Mouse (Mus musculus) forebrain, embryonic 14.5 days (tissue): ENCODE data around the gene Zbed3. TPM values are rescaled to one million over a fixed set of nuclear protein-coding genes. Genes with fewer than 3 reads are reported as not detected.

Source experiments
- ATAC-seq: fragments of 200-750 bp; cut with Nextera tagmentation; 2 replicates; pipeline ENCODE4 v1.8.0; 2017; ENCODE audit warnings: mild to moderate bottlenecking, moderate library complexity
- DNase-seq: peaks from one replicate; pipeline ENCODE4 v3.0.0-alpha.2; 2015; ENCODE audit warnings: low spot score
- H3K27ac ChIP-seq: fragments of 300-500 bp; sonication (generic); 2 replicates; pipeline ENCODE4 v1.5.1; 2014; ENCODE audit warnings: low read depth, mild to moderate bottlenecking, control low read depth, low read length, moderate library complexity
- H3K27me3 ChIP-seq: fragments of 300-500 bp; sonication (generic); replicated peaks from 2 replicates; pipeline ENCODE4 v1.6.1; 2014; ENCODE audit warnings: low read length, control low read depth, mixed read lengths; ENCODE audit not compliant: control insufficient read depth, insufficient read depth
- H3K36me3 ChIP-seq: fragments of 300-500 bp; sonication (generic); 2 replicates; pipeline ENCODE4 v1.6.1; 2014; ENCODE audit warnings: low read length, control low read depth; ENCODE audit not compliant: control insufficient read depth, insufficient read depth
- H3K4me1 ChIP-seq: fragments of 300-500 bp; sonication (generic); 2 replicates; pipeline ENCODE4 v1.6.1; 2014; ENCODE audit warnings: antibody characterized with exemption, low read length, control low read depth; ENCODE audit not compliant: control insufficient read depth, insufficient read depth
- H3K4me2 ChIP-seq: fragments of 300-500 bp; sonication (generic); 2 replicates; pipeline ENCODE4 v1.6.1; 2014; ENCODE audit warnings: mild to moderate bottlenecking, control low read depth, low read length
- H3K4me3 ChIP-seq: fragments of 300-500 bp; sonication (generic); 2 replicates; pipeline ENCODE4 v1.5.1; 2014; ENCODE audit warnings: low read depth, low read length, control low read depth
- H3K9ac ChIP-seq: fragments of 300-500 bp; sonication (generic); 2 replicates; pipeline ENCODE4 v1.6.1; 2014; ENCODE audit warnings: mild to moderate bottlenecking, low read length, control low read depth, moderate library complexity
- H3K9me3 ChIP-seq: fragments of 300-500 bp; sonication (generic); replicated peaks from 2 replicates; pipeline ENCODE4 v1.6.1; 2016; ENCODE audit warnings: low read length, control low read depth, mixed read lengths; ENCODE audit not compliant: control insufficient read depth
- WGBS: fragments of 180-500 bp; shearing (Covaris S2); extraction: QIAGEN DNeasy Blood & Tissue Kit; methylation state at CpG from one replicate; pipeline ENCODE4 v1.1.7; 2014; 5-methylcytosine and 5-hydroxymethylcytosine counted together
- polyA plus RNA-seq: library from polyadenylated mRNA; unstranded; fragments of >200 nt; fragmentation: Nextera tagmentation; extraction: Ambion mirVana; gene quantifications from 2 replicates; pipeline ENCODE4 v1.2.1, GENCODE M21; 2014

The Zbed3 gene
- polyA plus RNA-seq, 1 experiment from 2014 or later = 35.5 TPM

DNA sequence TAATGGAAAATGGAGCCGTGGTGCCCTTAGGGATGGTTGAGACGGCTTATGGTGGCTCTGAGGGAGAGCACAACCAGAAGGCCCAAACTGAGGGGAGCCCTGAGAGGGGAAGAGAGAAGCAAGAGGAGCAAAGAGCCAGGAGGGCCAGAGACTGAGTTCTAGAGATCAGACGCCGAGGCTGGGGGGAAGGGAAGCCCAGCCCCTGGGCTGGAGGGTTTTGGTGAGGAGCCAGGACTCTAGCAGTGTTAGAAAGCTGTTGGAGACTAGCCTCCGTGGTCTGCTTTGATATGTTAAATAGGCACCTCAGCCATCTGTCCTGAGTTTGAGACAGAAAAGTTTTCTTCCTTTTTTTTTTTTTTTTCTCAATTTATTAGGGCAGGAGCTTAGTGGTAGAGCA is 3.9 kb downstream of the Zbed3 start:
- Histone ChIP-seq H3K9me3 (no peaks in the 10 kb centered on the region), H3K4me2 (peak overlapping the region; percentile 77), H3K4me1 (peaks cover 14% of the 10 kb centered on the region), H3K27ac (peak overlapping the region; percentile 75), H3K9ac (peak overlapping the region; percentile 97), H3K36me3 (0 out of 2 replicates have a peak, but pooled peaks cover 6% of the 10 kb centered on the region), H3K27me3 (no peaks in the 10 kb centered on the region), H3K4me3 (peak overlapping the region; percentile 77)
- peak; percentile 93 for DNase-seq
- peak; percentile 60 for ATAC-seq
- 3% methylated on average over 5 of the region's 5 CpGs for WGBS

DNA sequence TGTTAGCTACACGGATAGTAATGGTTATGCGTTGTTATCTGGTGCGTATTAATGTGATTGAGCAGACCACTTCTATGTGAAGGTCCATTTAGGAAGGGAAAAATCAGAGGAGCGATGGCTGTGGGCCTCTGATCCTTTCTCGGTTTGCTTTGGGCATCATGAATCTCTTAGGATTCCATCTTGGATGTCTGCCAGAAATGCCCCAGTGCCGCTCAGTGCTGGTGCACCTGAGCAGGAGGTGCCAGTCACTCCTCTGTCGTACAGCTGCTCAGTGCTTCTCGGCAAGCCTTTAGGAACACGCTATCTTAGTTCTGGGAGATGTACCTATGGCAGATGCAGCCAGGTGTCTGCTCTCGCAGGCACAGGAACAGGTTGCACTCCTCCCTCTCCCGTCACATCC is 5.4 kb downstream of the Zbed3 start:
- H3K4me3 ChIP-seq = no peak overlapping the region
- no peak overlapping the region for H3K4me2 ChIP-seq
- no peak overlapping the region for H3K9ac ChIP-seq
- peaks cover 14% of the 10 kb centered on the region for H3K4me1 ChIP-seq
- DNase-seq (no peak), ATAC-seq (no peak)
- WGBS = 58% methylated on average over 11 of the region's 11 CpGs
- H3K27ac ChIP-seq = no peak overlapping the region
- H3K9me3 ChIP-seq = no peaks in the 10 kb centered on the region
- H3K36me3 ChIP-seq = 0 out of 2 replicates have a peak, but pooled peaks cover 6% of the 10 kb centered on the region
- H3K27me3 ChIP-seq = no peaks in the 10 kb centered on the region

DNA sequence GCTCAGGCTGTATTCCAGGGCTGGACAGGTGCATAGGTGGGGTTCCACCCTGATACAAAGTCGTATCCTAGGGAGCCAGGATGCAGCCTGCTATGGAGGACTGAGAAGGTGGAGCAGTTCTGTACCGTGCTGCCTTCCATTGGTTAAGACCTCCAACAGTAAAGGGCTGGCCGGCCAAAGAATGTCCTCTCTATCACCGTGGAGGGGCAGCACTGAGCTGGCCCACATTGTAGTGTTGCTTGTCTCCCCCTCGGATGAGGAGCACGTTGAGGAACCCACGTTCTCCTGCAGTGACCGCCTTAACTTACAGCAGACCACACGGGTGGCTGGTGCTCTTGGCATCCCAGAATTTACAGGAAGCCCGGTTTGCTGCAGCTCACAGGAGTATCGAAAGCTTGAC is 7.1 kb downstream of the Zbed3 start:
- peaks cover 14% of the 10 kb centered on the region for H3K4me1 ChIP-seq
- no peak overlapping the region for H3K9ac ChIP-seq
- no peaks in the 10 kb centered on the region for H3K9me3 ChIP-seq
- no peak overlapping the region for H3K4me2 ChIP-seq
- DNase-seq = no peak
- no peak overlapping the region for H3K4me3 ChIP-seq
- WGBS = 62% methylated on average over 11 of the region's 11 CpGs
- ATAC-seq = no peak
- H3K27ac ChIP-seq = no peak overlapping the region
- 0 out of 2 replicates have a peak, but pooled peaks cover 6% of the 10 kb centered on the region for H3K36me3 ChIP-seq
- no peaks in the 10 kb centered on the region for H3K27me3 ChIP-seq

DNA sequence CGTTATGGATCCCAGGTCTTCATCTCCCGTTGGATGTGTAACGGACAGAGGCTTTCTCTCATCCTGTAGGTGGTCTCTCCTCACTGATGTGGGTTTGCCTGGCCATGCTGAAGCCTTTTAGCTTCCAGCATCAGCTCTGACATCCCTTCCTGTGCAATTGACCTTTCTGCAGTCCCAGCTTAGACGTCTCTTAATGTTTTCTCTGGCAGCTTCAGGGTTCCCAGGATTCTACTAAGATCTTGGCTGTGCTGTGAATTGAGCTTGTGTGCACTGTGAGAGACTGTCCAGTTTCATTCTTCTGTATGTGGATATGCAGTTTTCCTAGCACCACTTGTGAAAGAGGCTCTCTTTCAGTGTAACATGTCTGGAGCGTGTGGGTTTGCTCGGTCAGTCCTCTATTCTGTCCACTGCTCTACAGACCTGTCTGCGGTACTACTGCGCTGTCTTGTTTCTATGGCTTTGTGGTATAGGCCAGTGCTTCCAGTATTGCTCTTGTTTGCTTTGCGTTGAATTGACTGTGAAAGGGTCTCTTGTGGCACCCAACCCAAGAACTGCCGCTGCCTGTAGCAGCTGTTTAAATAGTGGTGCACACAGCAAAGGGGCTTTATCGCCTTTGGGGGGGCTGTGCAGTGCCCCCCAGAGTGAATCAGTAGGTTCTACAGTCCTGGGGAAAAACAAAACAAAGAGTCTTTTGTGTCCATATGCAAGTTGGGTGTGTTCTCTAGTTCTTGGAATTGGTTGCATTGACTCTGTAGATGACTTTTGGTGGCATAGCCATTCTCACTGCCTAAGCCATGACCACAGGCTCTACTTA is 8.9 kb downstream of the Zbed3 start:
- DNase-seq = no peak
- H3K4me2 ChIP-seq = no peak overlapping the region
- H3K27me3 ChIP-seq = no peaks in the 10 kb centered on the region
- H3K27ac ChIP-seq = no peak overlapping the region
- peaks cover 19% of the 10 kb centered on the region for H3K36me3 ChIP-seq
- H3K9ac ChIP-seq = no peak overlapping the region
- H3K4me1 ChIP-seq = peaks cover 14% of the 10 kb centered on the region
- no peak overlapping the region for H3K4me3 ChIP-seq
- no peak for ATAC-seq
- H3K9me3 ChIP-seq = no peaks in the 10 kb centered on the region
- WGBS = 73% methylated on average over 11 of the region's 11 CpGs

DNA sequence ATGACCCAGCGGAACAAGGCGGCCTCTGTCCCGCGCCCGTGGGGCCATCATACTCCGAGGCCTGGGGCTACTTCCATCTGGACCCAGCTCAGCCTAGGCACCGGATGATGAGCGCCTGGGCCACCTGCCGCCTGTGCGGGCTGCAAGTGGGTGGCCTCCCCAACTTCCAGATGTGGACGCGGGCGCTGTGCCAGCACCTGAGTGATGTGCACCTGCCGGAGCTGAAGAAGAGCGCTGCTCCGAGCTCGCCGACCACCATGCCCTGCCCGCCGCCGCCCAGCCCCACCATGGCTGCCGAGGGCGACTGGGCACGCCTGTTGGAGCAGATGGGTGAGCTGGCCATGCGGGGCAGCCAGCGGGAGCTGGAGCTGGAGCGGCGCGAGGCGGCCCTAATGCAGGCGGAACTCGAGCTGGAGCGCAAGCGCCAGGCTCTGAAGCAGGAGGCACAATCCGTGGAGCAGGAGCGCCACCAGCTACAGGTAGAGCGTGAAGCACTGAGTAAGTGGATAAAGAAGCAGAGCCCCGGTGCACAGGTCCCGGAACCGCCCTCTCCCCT is 12.8 kb downstream of the Zbed3 start:
- H3K27me3 ChIP-seq = no peaks in the 10 kb centered on the region
- H3K27ac ChIP-seq = no peak overlapping the region
- DNase-seq = no peak
- H3K4me2 ChIP-seq = no peak overlapping the region
- WGBS = 68% methylated on average over 40 of the region's 40 CpGs
- H3K9ac ChIP-seq = no peak overlapping the region
- peaks cover 36% of the 10 kb centered on the region for H3K36me3 ChIP-seq
- peak; percentile 44; the same call in 1 of the 2 replicates for ATAC-seq
- H3K9me3 ChIP-seq = no peaks in the 10 kb centered on the region
- no peaks in the 10 kb centered on the region for H3K4me1 ChIP-seq
- no peak overlapping the region for H3K4me3 ChIP-seq

DNA sequence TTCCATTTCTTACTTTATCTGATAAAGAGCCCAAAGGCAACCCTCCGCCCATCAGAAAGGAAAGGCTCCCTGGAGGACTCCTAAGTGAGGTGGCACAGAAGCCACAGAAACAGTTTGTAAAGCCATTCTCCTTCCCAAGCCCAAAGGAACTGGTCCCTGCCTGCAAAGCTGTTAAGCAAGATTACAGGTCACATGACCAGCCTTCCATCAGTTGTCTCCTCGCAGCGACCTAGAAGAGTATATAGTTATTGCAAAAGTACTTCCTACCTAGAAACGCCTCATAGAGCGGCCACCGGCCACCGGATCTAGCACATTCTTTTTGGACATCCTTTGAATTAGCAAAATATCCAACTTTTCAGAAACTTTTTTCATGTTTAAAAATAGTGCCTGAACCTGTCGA is 20.1 kb downstream of the Zbed3 start:
- Histone ChIP-seq H3K4me3 (no peak overlapping the region), H3K9ac (no peak overlapping the region), H3K4me2 (no peak overlapping the region), H3K4me1 (no peaks in the 10 kb centered on the region), H3K27ac (no peak overlapping the region), H3K36me3 (peaks cover 19% of the 10 kb centered on the region), H3K9me3 (no peaks in the 10 kb centered on the region), H3K27me3 (no peaks in the 10 kb centered on the region)
- no peak for DNase-seq
- 93% methylated on average over 8 of the region's 8 CpGs for WGBS
- no peak for ATAC-seq

DNA sequence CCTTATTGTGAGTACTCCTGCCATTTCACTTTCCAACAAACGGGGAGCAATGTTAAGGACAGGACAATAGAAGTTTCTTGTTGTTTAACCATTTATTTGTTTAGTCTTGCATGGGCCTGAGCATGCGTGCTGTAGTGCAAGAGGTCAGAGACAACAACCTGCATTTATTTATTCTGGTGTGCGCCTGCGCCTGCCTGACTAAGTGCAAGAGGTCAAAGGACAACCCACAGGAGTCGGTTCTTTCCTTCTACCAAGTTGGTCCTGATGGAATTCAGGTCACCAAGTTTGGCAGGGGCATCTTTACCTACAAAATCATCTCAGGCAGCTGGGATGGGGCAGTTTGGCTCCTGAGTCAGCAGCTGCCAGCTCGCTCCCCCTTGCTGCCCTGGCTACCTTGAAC is 22.5 kb downstream of the Zbed3 start:
- H3K4me3 ChIP-seq = no peak overlapping the region
- no peak overlapping the region for H3K4me2 ChIP-seq
- H3K27me3 ChIP-seq = no peaks in the 10 kb centered on the region
- no peak overlapping the region for H3K9ac ChIP-seq
- 72% methylated on average over 6 of the region's 6 CpGs for WGBS
- H3K9me3 ChIP-seq = no peaks in the 10 kb centered on the region
- H3K36me3 ChIP-seq = peaks cover 11% of the 10 kb centered on the region
- no peak for ATAC-seq
- no peak for DNase-seq
- H3K4me1 ChIP-seq = no peaks in the 10 kb centered on the region
- H3K27ac ChIP-seq = no peak overlapping the region

DNA sequence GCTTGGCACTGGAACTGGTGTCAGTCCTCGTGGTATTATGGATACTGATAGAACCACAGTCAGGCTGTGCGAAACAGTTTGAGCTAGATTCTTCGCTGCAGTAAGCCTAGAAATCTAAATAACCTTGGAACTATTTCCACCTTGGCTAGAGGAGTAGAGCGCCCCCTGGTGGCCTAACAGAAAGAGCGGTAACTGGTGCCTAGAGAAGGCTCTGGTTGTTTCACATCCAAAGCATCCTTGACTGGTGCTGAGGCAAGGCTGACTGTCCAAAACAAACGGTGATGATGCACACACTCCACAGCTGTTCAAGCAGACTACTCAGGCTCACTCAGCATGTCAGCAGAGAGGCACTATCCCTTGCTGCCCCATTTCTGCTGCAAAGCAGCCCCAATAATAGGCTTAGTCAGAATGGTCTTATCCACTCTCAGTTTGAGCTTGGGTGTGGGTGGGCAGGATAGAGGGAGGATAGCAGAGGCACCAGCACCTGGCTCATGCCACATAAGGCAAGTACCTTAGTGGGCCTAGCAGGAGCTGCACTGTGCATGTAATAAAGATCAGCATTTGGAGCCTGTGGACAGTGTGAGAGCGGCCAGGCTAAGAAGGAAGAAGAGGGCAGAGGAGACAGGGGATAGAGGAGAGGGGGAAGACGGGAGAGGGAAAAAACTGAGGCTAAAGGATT is 23.7 kb downstream of the Zbed3 start:
- H3K9me3 ChIP-seq = no peaks in the 10 kb centered on the region
- no peaks in the 10 kb centered on the region for H3K4me1 ChIP-seq
- no peak overlapping the region for H3K9ac ChIP-seq
- no peaks in the 10 kb centered on the region for H3K27me3 ChIP-seq
- WGBS = 37% methylated on average over 8 of the region's 8 CpGs
- H3K36me3 ChIP-seq = peaks cover 23% of the 10 kb centered on the region
- DNase-seq = peak; percentile 91
- H3K4me2 ChIP-seq = no peak overlapping the region
- peak; percentile 69 for ATAC-seq
- H3K27ac ChIP-seq = no peak overlapping the region
- H3K4me3 ChIP-seq = no peak overlapping the region

DNA sequence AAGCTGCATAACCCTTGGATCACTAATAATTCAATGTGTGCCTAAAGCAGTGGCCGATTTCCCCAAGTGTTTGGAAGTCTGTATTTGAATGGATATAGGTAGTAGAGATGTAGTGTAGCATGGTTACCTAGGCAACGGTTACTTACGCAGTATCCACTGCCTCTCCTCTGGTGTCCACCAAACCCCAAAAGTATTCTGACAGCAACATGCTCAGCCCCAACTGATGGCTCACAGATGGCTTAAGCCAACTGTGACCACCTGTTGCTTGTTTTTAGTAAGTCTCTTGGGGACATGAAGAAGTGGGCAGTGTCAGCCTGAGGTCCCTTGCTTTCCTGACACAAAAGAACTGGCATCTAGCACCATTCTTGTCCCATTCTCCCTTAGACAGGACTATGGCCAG is 25.1 kb downstream of the Zbed3 start:
- no peaks in the 10 kb centered on the region for H3K27me3 ChIP-seq
- ATAC-seq (no peak), DNase-seq (peak; percentile 28)
- H3K27ac ChIP-seq = no peak overlapping the region
- WGBS = 88% methylated on average over 3 of the region's 3 CpGs
- H3K9me3 ChIP-seq = no peaks in the 10 kb centered on the region
- H3K36me3 ChIP-seq = peaks cover 34% of the 10 kb centered on the region
- no peaks in the 10 kb centered on the region for H3K4me1 ChIP-seq
- no peak overlapping the region for H3K4me3 ChIP-seq
- no peak overlapping the region for H3K4me2 ChIP-seq
- H3K9ac ChIP-seq = no peak overlapping the region
